Mouse (Mus musculus) kidney, postnatal 0 days (tissue): ENCODE measurements around the gene Car15. TPM values are rescaled to one million over a fixed set of nuclear protein-coding genes. Genes with fewer than 3 reads are reported as not detected.
A peak's percentile ranks its signal among the peaks of the same experiment; 100 is the strongest.

Experiments
- ATAC-seq: fragments of 200-750 bp; cut with Nextera tagmentation; replicated peaks from 2 replicates; pipeline ENCODE4 v1.8.0; 2017; ENCODE audit warnings: low read depth, moderate number of reproducible peaks, moderate TSS enrichment, moderate library complexity; ENCODE audit not compliant: low FRiP score
- DNase-seq: peaks from one replicate; pipeline ENCODE4 v3.0.0-alpha.2; 2016; ENCODE audit warnings: low spot score
- H3K27ac ChIP-seq: fragments of 300-500 bp; sonication (generic); 2 replicates; pipeline ENCODE4 v1.5.1; 2014; ENCODE audit warnings: mild to moderate bottlenecking
- H3K27me3 ChIP-seq: fragments of 300-500 bp; sonication (generic); 2 replicates; pipeline ENCODE4 v1.6.1; 2014; ENCODE audit warnings: low read length, mixed read lengths; ENCODE audit not compliant: insufficient read depth
- H3K36me3 ChIP-seq: fragments of 300-500 bp; sonication (generic); 2 replicates; pipeline ENCODE4 v1.6.1; 2014; ENCODE audit warnings: low read length, mixed read lengths; ENCODE audit not compliant: insufficient read depth
- H3K4me1 ChIP-seq: fragments of 300-500 bp; sonication (generic); replicated peaks from 2 replicates; pipeline ENCODE4 v1.6.1; 2014; ENCODE audit warnings: antibody characterized with exemption, low read length, mixed read lengths; ENCODE audit not compliant: insufficient read depth
- H3K4me2 ChIP-seq: fragments of 300-500 bp; sonication (generic); 2 replicates; pipeline ENCODE4 v1.6.1; 2014; ENCODE audit warnings: mild to moderate bottlenecking, low read length, moderate library complexity, mixed read lengths
- H3K4me3 ChIP-seq: fragments of 300-500 bp; sonication (generic); replicated peaks from 2 replicates; pipeline ENCODE4 v1.5.1; 2014; ENCODE audit warnings: low read depth, low read length
- H3K9ac ChIP-seq: fragments of 300-500 bp; sonication (generic); 2 replicates; pipeline ENCODE4 v1.6.1; 2014; ENCODE audit warnings: low read depth, low read length
- H3K9me3 ChIP-seq: fragments of 300-500 bp; sonication (generic); replicated peaks from 2 replicates; pipeline ENCODE4 v1.6.1; 2016; ENCODE audit warnings: low read length, inconsistent platforms, mixed read lengths
- CTCF ChIP-seq: IDR thresholded peaks from 2 replicates; pipeline ENCODE4 v1.5.1; 2016; ENCODE audit warnings: antibody characterized with exemption, low read depth, mild to moderate bottlenecking, moderate library complexity
- WGBS: fragments of 180-500 bp; shearing (Covaris S2); extraction: QIAGEN DNeasy Blood & Tissue Kit; methylation state at CpG from one replicate; pipeline ENCODE4 v1.1.7; 2014; 5-methylcytosine and 5-hydroxymethylcytosine counted together
- polyA plus RNA-seq: library from polyadenylated mRNA; unstranded; fragments of >200 nt; fragmentation: Nextera tagmentation; extraction: Ambion mirVana; gene quantifications from 2 replicates; pipeline ENCODE4 v1.2.1, GENCODE M21; 2015

The Car15 gene
- polyA plus RNA-seq, 1 experiment from 2014 or later, result 147 TPM

DNA sequence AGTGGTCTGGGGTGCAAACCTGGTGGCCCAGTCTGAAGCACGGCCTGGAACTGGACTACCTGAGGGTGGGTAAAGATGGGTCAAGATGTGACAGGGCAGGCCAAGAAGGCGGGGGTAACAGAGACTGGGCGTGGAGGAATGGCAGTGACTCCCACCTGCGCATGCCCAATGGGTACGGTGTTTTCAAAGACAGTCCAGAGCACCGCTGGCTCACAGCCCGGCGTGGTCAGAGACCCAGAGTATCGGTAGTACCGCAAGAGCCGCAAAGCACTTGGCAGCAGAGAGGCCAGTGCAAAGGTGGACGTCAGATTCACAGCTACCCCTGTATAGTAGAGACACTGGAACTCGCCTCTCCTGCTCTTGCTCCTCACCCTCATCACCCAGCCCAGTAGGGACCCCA, 2.7 kb downstream of the Car15 start:
- TF ChIP-seq CTCF, result no peak
- no peak overlapping the region for H3K4me3 ChIP-seq
- H3K9ac ChIP-seq, result no peak overlapping the region
- peaks cover 45% of the 10 kb centered on the region for H3K27me3 ChIP-seq
- no peak overlapping the region for H3K27ac ChIP-seq
- H3K4me2 ChIP-seq, result no peak overlapping the region
- peaks cover 3% of the 10 kb centered on the region; the same call in 1 of the 2 replicates for H3K4me1 ChIP-seq
- ATAC-seq, result no peak
- DNase-seq, result no peak
- H3K36me3 ChIP-seq, result 0 out of 2 replicates have a peak, but pooled peaks cover under 1% of the 10 kb centered on the region
- WGBS, result 51% methylated on average over 13 of the region's 13 CpGs
- no peaks in the 10 kb centered on the region for H3K9me3 ChIP-seq

DNA sequence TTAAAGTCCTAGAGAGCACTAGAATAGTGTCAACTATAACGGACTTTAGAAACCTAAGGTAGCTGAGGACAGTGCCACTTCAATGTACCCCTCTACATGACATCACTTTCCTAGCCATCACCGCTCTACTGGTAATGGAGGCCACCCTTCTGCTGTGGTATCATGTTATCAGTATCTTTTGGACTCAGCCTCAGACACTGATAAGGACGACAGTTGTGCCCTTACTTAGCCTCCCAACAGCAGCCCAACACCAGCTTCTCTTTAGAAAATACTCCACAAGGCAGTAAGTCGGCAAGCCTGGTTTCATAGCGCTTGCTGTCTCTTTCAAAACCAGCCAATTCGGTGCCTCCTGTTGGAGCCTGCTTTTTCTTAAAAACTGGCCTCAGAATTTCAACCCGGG, 3.6 kb downstream of the Car15 start:
- Histone ChIP-seq H3K4me3 (no peak overlapping the region), H3K36me3 (no peaks in the 10 kb centered on the region), H3K27ac (no peak overlapping the region), H3K27me3 (peaks cover 45% of the 10 kb centered on the region), H3K9ac (no peak overlapping the region), H3K4me2 (peak overlapping the region; percentile 99), H3K4me1 (peaks cover 3% of the 10 kb centered on the region; the same call in 1 of the 2 replicates), H3K9me3 (no peaks in the 10 kb centered on the region)
- ATAC-seq (no peak), DNase-seq (no peak)
- TF ChIP-seq CTCF, result no peak
- 52% methylated on average over 7 of the region's 7 CpGs for WGBS

DNA sequence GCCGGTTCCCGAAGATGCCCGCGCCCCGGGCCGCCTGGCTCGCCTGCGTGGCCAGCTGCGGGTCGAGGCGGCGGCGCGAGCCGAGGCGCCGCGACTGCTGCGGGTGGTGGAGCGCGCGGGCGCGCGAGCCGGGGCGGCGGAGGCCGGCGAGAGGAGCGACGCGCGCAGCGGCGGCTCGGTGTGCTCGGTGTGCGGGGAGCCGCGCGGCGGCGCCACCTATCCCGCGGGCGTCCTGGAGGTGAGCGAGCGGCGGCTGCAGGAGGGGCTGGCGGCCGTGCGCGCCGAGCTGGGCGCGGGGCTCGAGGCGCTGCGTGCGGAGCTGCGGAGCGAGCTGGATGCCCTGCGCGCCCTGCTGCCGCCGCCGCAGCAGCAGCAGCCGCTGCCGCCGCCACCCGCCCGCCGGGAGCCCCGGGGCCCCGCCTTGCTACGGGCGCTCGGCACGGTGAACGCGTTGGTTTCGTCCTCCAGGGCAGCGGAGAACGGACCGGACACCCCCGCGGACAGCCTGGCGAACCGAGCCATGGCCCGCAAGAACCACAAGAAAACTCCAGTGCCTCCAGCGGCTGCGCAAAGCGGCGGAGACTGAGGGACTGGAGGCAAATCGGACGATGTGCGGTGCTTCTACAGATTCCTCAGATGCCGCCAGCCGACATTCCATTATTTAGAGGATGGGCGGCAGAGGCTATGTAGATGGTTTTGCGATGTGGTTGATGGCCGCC, 4.3 kb downstream of the Car15 start:
- H3K4me1 ChIP-seq, result peaks cover 3% of the 10 kb centered on the region; the same call in 1 of the 2 replicates
- H3K9me3 ChIP-seq, result no peaks in the 10 kb centered on the region
- WGBS, result under 1% methylated on average over 74 of the region's 103 CpGs
- peak overlapping the region; percentile 55 for H3K9ac ChIP-seq
- H3K27me3 ChIP-seq, result peaks cover 45% of the 10 kb centered on the region
- TF ChIP-seq CTCF, result no peak
- peak overlapping the region; percentile 99 for H3K4me2 ChIP-seq
- ATAC-seq, result no peak
- H3K4me3 ChIP-seq, result peak overlapping the region; percentile 55
- no peaks in the 10 kb centered on the region for H3K36me3 ChIP-seq
- peak; percentile 49 for DNase-seq
- no peak overlapping the region for H3K27ac ChIP-seq

DNA sequence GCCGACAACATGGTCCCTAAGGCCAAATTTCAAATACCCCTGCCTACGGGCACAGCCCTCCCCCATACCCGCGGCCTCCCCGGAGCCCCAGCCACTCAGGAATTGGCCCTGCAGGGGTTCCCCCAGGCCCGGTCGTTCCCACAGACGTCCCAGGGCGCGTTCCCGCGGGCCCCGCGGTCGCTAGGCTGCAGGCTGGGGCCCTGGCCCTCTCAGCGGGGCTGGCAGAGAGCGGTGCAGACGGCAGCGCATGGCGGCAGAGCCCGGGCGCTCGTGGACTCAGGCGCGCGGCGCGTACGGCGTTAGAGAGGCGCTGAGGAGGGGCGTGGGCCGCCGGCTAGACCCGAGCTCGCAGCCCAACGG, 4.9 kb downstream of the Car15 start:
- H3K4me2 ChIP-seq, result peak overlapping the region; percentile 99
- H3K27me3 ChIP-seq, result peaks cover 45% of the 10 kb centered on the region
- TF ChIP-seq CTCF, result no peak
- no peak for DNase-seq
- H3K9me3 ChIP-seq, result no peaks in the 10 kb centered on the region
- ATAC-seq, result no peak
- H3K4me3 ChIP-seq, result peak overlapping the region; percentile 55
- H3K9ac ChIP-seq, result peak overlapping the region; percentile 55; the same call in 1 of the 2 replicates
- no peak overlapping the region for H3K27ac ChIP-seq
- peaks cover 3% of the 10 kb centered on the region; the same call in 1 of the 2 replicates for H3K4me1 ChIP-seq
- no peaks in the 10 kb centered on the region for H3K36me3 ChIP-seq
- under 1% methylated on average over 30 of the region's 37 CpGs for WGBS

DNA sequence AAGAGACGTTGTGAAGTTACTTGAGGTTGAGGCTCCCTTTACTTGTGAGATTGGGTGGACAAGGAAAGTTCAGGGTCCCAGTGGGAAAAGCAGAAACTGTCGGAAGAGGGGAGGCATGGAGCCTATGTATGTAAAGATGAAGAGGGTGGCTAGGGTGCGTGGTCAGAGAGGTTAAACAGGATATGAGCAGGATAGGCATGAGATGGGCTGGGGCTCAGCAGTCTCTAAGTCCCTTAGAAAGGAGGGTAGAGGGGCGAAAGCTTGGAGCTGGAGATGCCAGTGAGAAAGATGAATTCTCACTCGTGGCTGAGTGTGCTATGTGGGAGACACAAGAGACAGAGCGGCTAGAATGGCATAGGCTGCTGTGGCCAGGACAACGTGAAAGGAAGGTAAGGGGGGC, 5.3 kb downstream of the Car15 start, which contains the start of gene B830017H08Rik:
B830017H08Rik (plus strand) TSS at position 301 of the 400 bp plus-strand sequence.
- H3K9ac ChIP-seq, result peak within 1 kb of the TSS; percentile 55

DNA sequence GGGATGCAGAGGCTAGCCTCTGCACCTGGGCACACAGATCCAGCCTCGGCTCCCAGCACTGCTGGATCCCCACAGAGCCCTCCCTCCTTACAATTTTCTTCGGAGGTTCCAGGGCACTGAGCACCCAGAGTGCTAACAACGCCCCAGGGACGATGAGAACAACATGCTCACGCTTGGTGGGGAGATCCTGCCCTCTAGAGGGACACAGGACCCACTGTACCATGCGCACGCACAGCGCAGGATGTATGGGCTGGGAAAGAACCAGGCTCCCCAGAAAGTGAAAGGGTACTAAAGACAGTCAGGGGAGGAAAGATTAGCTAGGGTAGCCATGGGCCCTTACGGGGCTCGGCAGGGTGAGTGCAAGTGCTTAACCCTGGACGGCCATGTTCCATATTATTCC, 6.4 kb downstream of the Car15 start:
- TF ChIP-seq CTCF, result peak; percentile 52
- H3K27me3 ChIP-seq, result peaks cover 45% of the 10 kb centered on the region
- peaks cover 3% of the 10 kb centered on the region; the same call in 1 of the 2 replicates for H3K4me1 ChIP-seq
- H3K36me3 ChIP-seq, result no peaks in the 10 kb centered on the region
- no peak overlapping the region; the same call in 1 of the 2 replicates for H3K27ac ChIP-seq
- DNase-seq, result no peak
- 21% methylated on average over 11 of the region's 11 CpGs for WGBS
- no peak for ATAC-seq
- no peaks in the 10 kb centered on the region for H3K9me3 ChIP-seq
- no peak overlapping the region for H3K4me3 ChIP-seq
- no peak overlapping the region for H3K4me2 ChIP-seq
- no peak overlapping the region for H3K9ac ChIP-seq

More for the DNA sequence above, 5.3 kb downstream of the Car15 start, which contains the start of gene B830017H08Rik:
- peak within 1 kb of the TSS; percentile 55 for H3K4me3 ChIP-seq
- no peaks in the 10 kb centered on the region for H3K9me3 ChIP-seq
- H3K4me2 ChIP-seq, result peak within 1 kb of the TSS; percentile 99
- 32% methylated on average over 7 of the region's 7 CpGs for WGBS
- H3K27ac ChIP-seq, result no peak within 1 kb of the TSS
- H3K36me3 ChIP-seq, result no peaks in the 10 kb centered on the region
- DNase-seq, result no peak
- peaks cover 45% of the 10 kb centered on the region for H3K27me3 ChIP-seq
- TF ChIP-seq CTCF, result no peak
- peaks cover 3% of the 10 kb centered on the region; the same call in 1 of the 2 replicates for H3K4me1 ChIP-seq
- no peak for ATAC-seq
